Mouse (Mus musculus) stomach, postnatal 0 days (tissue): Measurements from ENCODE around the gene Gpc1. TPM values are rescaled to one million over a fixed set of nuclear protein-coding genes. Genes with fewer than 3 reads are reported as not detected.

Experiments
- ATAC-seq: fragments of 200-750 bp; cut with Nextera tagmentation; 2 replicates; pipeline ENCODE4 v1.8.0; 2017; ENCODE audit not compliant: low FRiP score, low TSS enrichment
- DNase-seq: peaks from one replicate; pipeline ENCODE4 v3.0.0-alpha.2; 2016; ENCODE audit warnings: low spot score
- H3K27ac ChIP-seq: fragments of 300-500 bp; sonication (generic); replicated peaks from 2 replicates; pipeline ENCODE4 v1.5.1; 2014; ENCODE audit warnings: mild to moderate bottlenecking, control low read depth
- H3K27me3 ChIP-seq: fragments of 300-500 bp; sonication (generic); 2 replicates; pipeline ENCODE4 v1.6.1; 2014; ENCODE audit warnings: low read length; ENCODE audit not compliant: control insufficient read depth, insufficient read depth
- H3K36me3 ChIP-seq: fragments of 300-500 bp; sonication (generic); 2 replicates; pipeline ENCODE4 v1.6.1; 2014; ENCODE audit warnings: low read length, mixed read lengths; ENCODE audit not compliant: control insufficient read depth, insufficient read depth
- H3K4me1 ChIP-seq: fragments of 300-500 bp; sonication (generic); replicated peaks from 2 replicates; pipeline ENCODE4 v1.6.1; 2014; ENCODE audit warnings: antibody characterized with exemption; ENCODE audit not compliant: control insufficient read depth, insufficient read depth
- H3K4me2 ChIP-seq: fragments of 300-500 bp; sonication (generic); replicated peaks from 2 replicates; pipeline ENCODE4 v1.6.1; 2014; ENCODE audit warnings: low read depth, mild to moderate bottlenecking, control low read depth, moderate library complexity
- H3K4me3 ChIP-seq: fragments of 300-500 bp; sonication (generic); 2 replicates; pipeline ENCODE4 v1.5.1; 2014; ENCODE audit warnings: low read depth, low read length, control low read depth
- H3K9ac ChIP-seq: fragments of 300-500 bp; sonication (generic); 2 replicates; pipeline ENCODE4 v1.6.1; 2014; ENCODE audit warnings: mild to moderate bottlenecking, low read length, control low read depth, mixed read lengths
- H3K9me3 ChIP-seq: fragments of 300-500 bp; sonication (generic); 2 replicates; pipeline ENCODE4 v1.6.1; 2016; ENCODE audit warnings: low read length; ENCODE audit not compliant: control insufficient read depth
- CTCF ChIP-seq: IDR thresholded peaks from 2 replicates; pipeline ENCODE4 v1.5.1; 2016; ENCODE audit warnings: antibody characterized with exemption, low read depth, mild to moderate bottlenecking, moderate library complexity
- EP300 ChIP-seq: optimal IDR thresholded peaks from 2 replicates; pipeline ENCODE3; 2016; ENCODE audit warnings: antibody characterized with exemption
- WGBS: fragments of 180-500 bp; shearing (Covaris S2); extraction: QIAGEN DNeasy Blood & Tissue Kit; methylation state at CpG from one replicate; pipeline ENCODE4 v1.1.7; 2014; 5-methylcytosine and 5-hydroxymethylcytosine counted together
- polyA plus RNA-seq: library from polyadenylated mRNA; unstranded; fragments of >200 nt; fragmentation: Nextera tagmentation; extraction: Ambion mirVana; gene quantifications from 2 replicates; pipeline ENCODE4 v1.2.1, GENCODE M21; 2015

Gene Gpc1
- polyA plus RNA-seq, 1 experiment from 2014 or later: 14.0 TPM

GRCm38 (mm10) chr1:92879266-92879665 is 47.8 kb downstream of the Gpc1 start:
- no peak overlapping the region for H3K9ac ChIP-seq
- no peaks in the 10 kb centered on the region for H3K9me3 ChIP-seq
- 82% methylated on average over 12 of the region's 12 CpGs for WGBS
- no peak overlapping the region for H3K4me3 ChIP-seq
- no peak for ATAC-seq
- DNase-seq: no peak
- TF ChIP-seq CTCF (no peak), EP300 (no peak)
- no peaks in the 10 kb centered on the region for H3K4me1 ChIP-seq
- H3K27ac ChIP-seq: no peak overlapping the region
- H3K4me2 ChIP-seq: no peak overlapping the region
- H3K36me3 ChIP-seq: no peaks in the 10 kb centered on the region
- H3K27me3 ChIP-seq: no peaks in the 10 kb centered on the region

GRCm38 (mm10) chr1:92880101-92880500 is 48.7 kb downstream of the Gpc1 start:
- 69% methylated on average over 5 of the region's 5 CpGs for whole genome bisulfite sequencing
- TF ChIP-seq CTCF (no peak), EP300 (no peak)
- ATAC-seq: no peak
- H3K27ac ChIP-seq: no peak overlapping the region
- no peaks in the 10 kb centered on the region for H3K4me1 ChIP-seq
- H3K4me2 ChIP-seq: no peak overlapping the region
- H3K9ac ChIP-seq: no peak overlapping the region
- no peaks in the 10 kb centered on the region for H3K27me3 ChIP-seq
- no peak overlapping the region for H3K4me3 ChIP-seq
- no peaks in the 10 kb centered on the region for H3K36me3 ChIP-seq
- H3K9me3 ChIP-seq: no peaks in the 10 kb centered on the region
- DNase-seq: no peak

GRCm38 (mm10) chr1:92881982-92882381 is 50.5 kb downstream of the Gpc1 start:
- DNase-seq (no peak), ATAC-seq (no peak)
- Histone ChIP-seq H3K9me3 (no peaks in the 10 kb centered on the region), H3K9ac (no peak overlapping the region), H3K27ac (no peak overlapping the region), H3K27me3 (no peaks in the 10 kb centered on the region), H3K36me3 (no peaks in the 10 kb centered on the region), H3K4me3 (no peak overlapping the region), H3K4me1 (no peaks in the 10 kb centered on the region), H3K4me2 (no peak overlapping the region)
- TF ChIP-seq CTCF: no peak
- no peak for TF ChIP-seq EP300
- 84% methylated on average over 6 of the region's 6 CpGs for WGBS

- H3K9ac ChIP-seq: no peak overlapping the region
- H3K9me3 ChIP-seq: no peaks in the 10 kb centered on the region
- no peak for DNase-seq
- H3K36me3 ChIP-seq: no peaks in the 10 kb centered on the region
- TF ChIP-seq CTCF: no peak
- no peak for TF ChIP-seq EP300
- H3K27me3 ChIP-seq: no peaks in the 10 kb centered on the region
- H3K4me2 ChIP-seq: no peak overlapping the region
- no peak overlapping the region for H3K4me3 ChIP-seq
- WGBS: 70% methylated on average over 7 of the region's 7 CpGs
- no peak for ATAC-seq
- no peak overlapping the region for H3K27ac ChIP-seq
- H3K4me1 ChIP-seq: no peaks in the 10 kb centered on the region
Observed at GRCm38 (mm10) chr1:92888901-92889655, 57.6 kb downstream of the Gpc1 start.

GRCm38 (mm10) chr1:92892791-92893190 is 61.3 kb downstream of the Gpc1 start:
- Histone ChIP-seq H3K9ac (no peak overlapping the region), H3K9me3 (no peaks in the 10 kb centered on the region), H3K4me1 (no peaks in the 10 kb centered on the region), H3K27me3 (no peaks in the 10 kb centered on the region), H3K36me3 (no peaks in the 10 kb centered on the region), H3K4me3 (no peak overlapping the region), H3K4me2 (no peak overlapping the region), H3K27ac (no peak overlapping the region)
- DNase-seq (no peak), ATAC-seq (no peak)
- no peak for TF ChIP-seq CTCF
- 60% methylated on average over 3 of the region's 3 CpGs for WGBS

- no peaks in the 10 kb centered on the region for H3K36me3 ChIP-seq
- H3K4me1 ChIP-seq: no peaks in the 10 kb centered on the region
- no peaks in the 10 kb centered on the region for H3K27me3 ChIP-seq
- H3K9me3 ChIP-seq: no peaks in the 10 kb centered on the region
- H3K4me3 ChIP-seq: no peak overlapping the region
- H3K27ac ChIP-seq: no peak overlapping the region
- TF ChIP-seq EP300 (no peak), CTCF (no peak)
- ATAC-seq: no peak
- no peak overlapping the region for H3K4me2 ChIP-seq
- 64% methylated on average over 3 of the region's 3 CpGs for WGBS
- no peak overlapping the region for H3K9ac ChIP-seq
- DNase-seq: no peak
Observed at GRCm38 (mm10) chr1:92893896-92894295, 62.5 kb downstream of the Gpc1 start.
